Mouse (Mus musculus): ENCODE measurements around the gene 1700016C15Rik.

Gene 1700016C15Rik

DNA sequence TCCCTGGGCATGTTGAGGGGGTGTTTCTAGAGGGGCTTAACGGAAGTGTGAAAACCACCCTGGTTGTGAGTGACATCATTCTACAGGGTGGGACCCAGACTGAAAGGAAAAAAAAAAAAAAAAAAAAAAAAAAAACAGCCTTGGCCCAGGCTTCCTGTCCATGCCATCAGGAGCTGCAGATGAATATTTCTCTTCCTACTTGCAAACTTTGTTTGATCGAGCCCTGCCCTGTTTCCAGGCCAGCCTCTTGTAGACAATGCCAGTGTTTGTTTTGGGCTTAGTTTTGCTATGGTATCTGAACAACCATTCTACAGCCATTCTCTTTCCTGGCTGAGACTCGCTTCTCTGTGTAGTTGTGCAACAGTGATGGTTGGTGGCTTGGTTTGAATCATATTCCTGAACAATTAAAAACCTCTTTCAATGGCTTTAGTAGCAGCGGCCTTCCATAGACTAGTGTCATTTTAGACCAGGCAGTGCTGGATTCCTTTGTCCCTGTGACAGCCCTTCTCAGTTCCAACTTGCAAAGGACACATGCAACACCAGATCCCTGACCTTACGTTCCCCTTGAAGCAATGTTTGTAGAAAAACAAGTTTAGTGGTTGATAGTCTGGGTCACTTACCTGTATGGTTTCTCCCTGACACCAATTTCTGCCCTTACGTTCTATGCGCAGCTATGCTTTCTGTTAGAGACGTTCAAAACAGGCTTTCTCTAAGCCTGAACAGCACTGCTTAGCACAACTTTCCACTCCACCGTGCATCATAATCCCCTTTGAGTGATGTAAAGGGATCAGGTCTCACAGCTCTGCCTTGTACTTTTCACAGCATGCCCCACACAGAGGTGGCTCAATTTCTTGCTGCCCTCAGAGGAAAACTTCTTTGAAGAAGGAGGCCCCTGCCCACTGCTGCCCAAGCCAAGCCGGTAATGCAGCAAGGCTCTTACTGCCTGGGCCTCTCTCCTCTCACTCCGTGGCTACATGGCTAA, at the start of gene 1700016C15Rik:
Gene 1700016C15Rik, plus strand, starts transcription at position 772 of the 982 bp plus-strand sequence.
- DNase-seq (ENCODE audit: low read depth, low spot score) = no peak

- DNase-seq (ENCODE audit: low read depth, low spot score) = no peak
Observed at GRCm38 (mm10) chr1:177681239-177681638, 48.4 kb upstream of the 1700016C15Rik start.

- DNase-seq (ENCODE audit: low read depth, low spot score) = no peak
Observed at GRCm38 (mm10) chr1:177683931-177684836, 45.4 kb upstream of the 1700016C15Rik start.

- peak; percentile 45 for DNase-seq (ENCODE audit: low read depth, low spot score)
Observed at GRCm38 (mm10) chr1:177684901-177685300, 44.7 kb upstream of the 1700016C15Rik start.

DNA sequence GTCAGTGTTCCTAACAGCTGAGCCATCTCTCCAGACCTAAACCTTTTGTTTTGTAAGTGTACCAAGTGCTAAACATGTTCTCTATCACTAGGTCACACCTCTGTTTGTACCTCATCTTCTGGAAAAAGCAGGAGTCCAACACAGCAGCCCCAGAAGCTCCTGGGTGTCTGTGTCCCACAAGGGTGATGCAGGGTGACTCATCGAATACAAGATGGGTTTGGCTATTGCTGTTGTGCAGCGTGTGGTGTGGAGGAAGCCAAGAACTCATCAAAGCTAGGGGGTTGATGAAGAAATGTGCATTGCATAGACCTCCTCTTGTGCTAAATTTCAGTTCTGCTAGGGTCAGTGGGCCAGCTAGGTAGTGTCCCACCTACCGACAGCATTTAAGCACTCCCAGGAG, 43.5 kb upstream of the 1700016C15Rik start:
- no peak for DNase-seq (ENCODE audit: low read depth, low spot score)

DNA sequence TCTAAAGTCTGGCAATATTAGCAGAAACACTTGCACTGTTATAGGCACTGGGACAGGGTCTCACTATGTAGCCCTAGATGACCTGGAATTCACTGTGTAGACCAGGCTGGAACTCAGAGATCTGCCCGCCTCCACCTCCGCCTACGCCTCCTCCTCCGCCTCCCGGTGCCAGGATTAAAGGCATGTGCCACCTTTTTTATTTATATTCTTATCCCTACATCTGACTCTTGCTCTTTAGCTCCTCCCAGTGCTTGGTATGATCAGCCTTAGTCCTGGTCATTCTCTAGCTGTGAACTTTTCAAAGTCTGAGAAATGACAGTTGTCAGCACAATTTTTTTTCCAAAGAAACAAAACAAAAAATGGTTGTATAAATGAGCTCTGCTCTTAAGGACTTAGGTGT, 42.6 kb upstream of the 1700016C15Rik start:
- DNase-seq (ENCODE audit: low read depth, low spot score) = no peak

GRCm38 (mm10) chr1:177692491-177692890, 37.1 kb upstream of the 1700016C15Rik start:
- no peak for DNase-seq (ENCODE audit: low read depth, low spot score)

DNA sequence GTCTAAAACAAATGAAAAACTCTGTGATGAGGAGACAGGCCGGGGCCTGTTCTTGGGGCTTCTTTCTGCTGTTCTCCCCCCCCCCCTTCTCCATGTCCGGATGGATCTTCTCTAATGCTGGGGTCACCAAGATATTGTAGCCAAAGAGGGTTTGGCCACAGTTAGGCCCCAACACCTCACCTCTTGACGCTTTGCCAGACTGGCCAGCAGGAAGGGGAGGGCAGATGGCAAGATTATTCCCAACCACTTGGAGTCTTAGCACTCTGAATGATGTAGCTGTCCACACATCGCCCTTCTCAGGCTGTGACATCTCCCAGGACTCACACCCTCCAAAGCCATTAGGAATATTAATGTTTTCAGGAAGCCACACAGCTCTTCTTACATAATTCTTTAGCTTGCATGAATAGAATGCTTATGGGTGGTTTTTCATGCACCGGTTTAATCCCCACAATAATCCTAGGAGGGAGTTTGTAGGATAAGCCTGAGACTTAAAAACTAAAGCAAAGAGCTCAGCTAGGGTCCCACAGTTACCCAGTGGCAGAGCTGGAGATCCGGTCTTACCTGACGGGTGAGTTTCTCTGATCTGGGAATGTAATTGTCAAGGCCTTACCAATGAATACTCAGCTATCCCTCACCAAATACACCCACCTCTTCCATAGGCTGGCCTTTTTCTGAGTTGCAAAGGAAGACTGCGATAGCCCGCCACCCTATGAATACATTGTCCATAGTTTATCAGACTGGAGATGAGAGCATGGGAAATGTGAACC, 35.9 kb upstream of the 1700016C15Rik start:
- DNase-seq (ENCODE audit: low read depth, low spot score) = no peak

DNA sequence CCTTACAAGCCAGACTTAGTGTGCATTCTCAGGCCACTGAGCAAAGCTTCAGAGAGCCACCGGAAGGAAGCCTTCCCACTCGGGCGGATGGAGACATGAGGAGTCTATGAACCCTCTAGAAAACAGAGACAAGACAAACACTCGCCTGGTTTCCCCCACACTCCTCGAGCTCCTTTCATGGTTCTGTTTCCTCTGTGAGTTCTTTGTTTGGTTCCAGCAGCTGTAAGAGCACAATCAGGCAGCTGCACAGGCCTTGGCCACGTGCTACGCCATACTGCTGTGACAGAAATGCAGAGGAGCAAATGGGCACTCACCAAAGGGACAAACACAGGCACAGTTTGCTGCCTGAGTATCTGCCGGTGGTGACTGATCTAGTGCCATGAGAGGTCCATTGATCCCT, 29.1 kb upstream of the 1700016C15Rik start:
- DNase-seq (ENCODE audit: low read depth, low spot score) = peak; percentile 18

DNA sequence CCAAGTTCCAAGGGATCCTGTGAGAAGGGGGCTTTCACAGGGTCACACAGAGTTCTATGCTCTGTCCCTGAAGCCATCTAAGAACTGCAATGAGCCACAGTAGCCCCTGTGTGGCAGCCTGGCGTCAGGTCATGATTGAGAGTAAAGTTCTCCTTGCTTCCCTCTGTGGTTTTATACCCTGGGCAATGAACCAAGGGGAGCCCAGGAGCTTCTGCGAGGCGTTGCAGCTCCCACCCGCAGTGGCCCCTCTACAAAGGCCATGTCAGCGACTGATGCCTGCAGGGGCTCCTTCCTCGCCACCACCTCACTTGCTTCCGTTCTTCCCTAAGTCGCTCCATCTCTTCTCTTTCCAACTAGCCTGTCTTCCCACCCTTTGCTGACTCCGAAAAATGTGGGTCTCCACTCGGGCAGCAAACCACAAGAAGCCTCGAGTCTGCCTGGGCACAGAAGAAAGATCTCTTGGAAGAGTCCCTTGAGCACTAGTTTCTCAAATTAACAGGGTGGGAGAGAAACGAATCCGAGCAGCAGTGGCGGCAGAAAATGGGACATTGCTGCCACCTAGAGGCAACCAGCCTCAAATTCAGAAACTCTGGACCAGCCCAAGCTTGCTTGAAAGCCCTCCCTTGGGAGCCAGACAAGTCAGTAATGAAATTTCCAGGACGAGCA, 27.0 kb upstream of the 1700016C15Rik start:
- DNase-seq (ENCODE audit: low read depth, low spot score) = peak; percentile 68

GRCm38 (mm10) chr1:177703147-177703807, 26.3 kb upstream of the 1700016C15Rik start:
- no peak for DNase-seq (ENCODE audit: low read depth, low spot score)

- no peak for DNase-seq (ENCODE audit: low read depth, low spot score)
Observed at GRCm38 (mm10) chr1:177705204-177705603, 24.4 kb upstream of the 1700016C15Rik start.

GRCm38 (mm10) chr1:177707571-177707970, 22.0 kb upstream of the 1700016C15Rik start:
- no peak for DNase-seq (ENCODE audit: low read depth, low spot score)

DNA sequence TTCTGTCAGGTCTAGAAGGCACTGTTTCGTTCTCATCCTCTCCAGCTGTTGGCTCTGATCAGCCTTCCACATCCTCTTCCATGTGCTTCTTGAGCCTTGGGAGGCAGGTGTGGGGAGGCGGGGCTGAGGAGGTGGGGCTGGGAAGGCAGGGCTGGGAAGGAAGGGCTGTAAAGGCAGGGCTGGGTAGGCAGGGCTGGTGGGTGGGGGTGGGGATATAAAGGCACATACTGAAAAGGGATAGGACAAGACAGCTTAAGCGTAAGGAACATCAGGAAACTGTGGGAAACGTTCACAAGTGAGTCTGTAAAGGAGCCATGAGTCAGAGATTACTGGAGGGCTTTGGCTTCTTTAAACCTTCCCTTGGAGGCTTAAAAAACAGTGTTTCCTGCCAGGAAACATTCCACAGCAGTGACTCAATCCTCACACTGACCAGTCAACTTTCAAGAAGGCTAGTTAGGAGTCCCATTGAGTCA, 21.0 kb upstream of the 1700016C15Rik start:
- DNase-seq (ENCODE audit: low read depth, low spot score) = no peak

- DNase-seq (ENCODE audit: low read depth, low spot score) = no peak
Observed at GRCm38 (mm10) chr1:177711000-177711399, 18.6 kb upstream of the 1700016C15Rik start.

DNA sequence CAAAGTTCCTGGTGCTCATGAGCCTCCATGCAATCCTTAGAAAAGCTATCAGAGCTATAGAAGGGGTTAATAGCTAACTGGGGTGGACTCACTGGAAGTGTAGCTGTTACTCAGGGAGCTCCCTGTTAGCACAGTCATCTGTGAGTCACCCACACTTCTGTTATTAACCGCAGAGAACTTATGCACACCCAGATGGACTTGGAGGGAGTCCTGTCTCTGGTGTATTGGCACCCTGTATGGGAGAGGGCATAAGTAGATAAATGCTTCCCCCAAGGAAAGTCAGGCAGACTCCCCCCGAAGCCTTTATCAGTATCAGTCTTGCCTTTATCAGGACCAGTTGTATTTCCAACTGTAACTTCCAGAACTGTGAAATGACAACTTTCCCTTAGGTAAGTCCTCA, 18.2 kb upstream of the 1700016C15Rik start:
- DNase-seq (ENCODE audit: low read depth, low spot score) = no peak

- DNase-seq (ENCODE audit: low read depth, low spot score) = no peak
Observed at GRCm38 (mm10) chr1:177713635-177714396, 15.8 kb upstream of the 1700016C15Rik start.

DNA sequence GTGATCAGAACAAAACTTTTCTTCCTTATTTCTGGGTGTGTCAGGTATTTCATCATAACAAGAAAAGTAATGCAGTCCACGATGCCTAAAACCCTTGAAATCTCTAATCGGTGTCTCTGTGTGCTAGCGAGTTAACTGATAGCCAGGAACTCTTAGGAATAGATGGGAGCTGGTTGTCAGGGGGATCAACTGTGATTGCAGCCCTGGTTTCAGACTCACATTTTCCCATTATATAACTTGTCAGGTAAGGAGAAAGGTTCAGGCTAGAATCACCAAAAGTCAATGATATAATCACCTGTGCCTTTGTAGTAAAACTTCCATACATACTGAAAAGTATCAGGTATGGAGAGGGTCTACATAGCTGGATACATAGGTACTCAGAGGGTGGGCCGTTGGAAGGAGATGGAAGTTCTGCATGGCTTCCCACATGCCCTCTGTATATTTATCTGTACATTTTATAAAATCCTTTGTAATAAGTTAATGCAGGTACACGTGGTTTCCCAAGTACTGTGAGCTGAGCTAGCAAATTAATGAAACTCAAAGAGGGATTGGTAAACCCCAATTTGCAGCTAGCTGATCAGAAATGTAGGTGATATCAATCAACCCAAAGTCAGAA, 15.1 kb upstream of the 1700016C15Rik start:
- DNase-seq (ENCODE audit: low read depth, low spot score) = no peak

DNA sequence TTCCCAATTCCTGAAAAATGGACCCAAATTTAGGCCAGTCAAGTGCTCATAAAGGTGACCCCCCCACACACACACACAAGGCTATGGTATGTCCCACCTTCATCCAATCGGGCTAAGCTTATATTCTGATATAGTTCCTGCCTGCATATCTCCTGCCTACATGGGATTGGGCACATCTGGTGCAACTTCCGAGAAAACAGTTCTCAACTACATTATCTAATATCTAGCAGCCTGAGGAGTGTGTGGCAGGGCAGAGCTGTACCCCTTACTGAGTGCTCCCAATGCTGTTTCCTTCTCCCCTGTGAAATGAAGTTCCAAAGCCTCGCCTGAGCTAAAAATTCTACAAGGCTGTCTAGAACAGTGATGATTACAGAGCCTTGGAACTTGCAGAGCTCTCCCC, 13.2 kb upstream of the 1700016C15Rik start:
- DNase-seq (ENCODE audit: low read depth, low spot score) = no peak

Data from CD4-positive helper T cell, adult 2 months (primary cell).